ENCODE assay signal across 10 mouse cellular contexts in genomic region chr1:74121821-74122576, GRCm38 (mm10). TPM values are rescaled to one million over a fixed set of nuclear protein-coding genes. Genes with fewer than 3 reads are reported as not detected.
DNase-seq lines count a peak whose midpoint lies in the region; ATAC-seq and TF ChIP-seq lines count a peak whose summit lies in the region.
"Had no signal": no experiment of that assay in that cellular context is flagged by ENCODE, and none has a peak within 500 bp of the region (broad histone marks: within the 10 kb centered on the region; RNA-seq: fewer than 3 reads in every experiment).

No protein-coding gene starts in this region.

- H3K9ac ChIP-seq in forebrain, embryonic 14.5 days (ENCODE audit: low read length), result no peak overlapping the region
- H3K9ac ChIP-seq in hindbrain, embryonic 16.5 days (ENCODE audit: low read depth, low read length), result no peak overlapping the region
- no peak overlapping the region for H3K9ac ChIP-seq in lung, postnatal 0 days (replicated peaks; ENCODE audit: low read depth)
- H3K9ac ChIP-seq: liver, embryonic 15.5 days had no signal

- no peaks in the 10 kb centered on the region for H3K9me3 ChIP-seq in forebrain, embryonic 14.5 days (replicated peaks; ENCODE audit: control insufficient read depth, low read length)
- no peaks in the 10 kb centered on the region for H3K9me3 ChIP-seq in hindbrain, embryonic 16.5 days (ENCODE audit: control insufficient read depth, low read length)
- H3K9me3 ChIP-seq in lung, postnatal 0 days (ENCODE audit: low read length), result no peaks in the 10 kb centered on the region
- H3K9me3 ChIP-seq: liver, embryonic 15.5 days had no signal

- peak; percentile 70 for DNase-seq in ovary, adult 18-20 months (ENCODE audit: low spot score)
- DNase-seq in ovary, postnatal 10 days (ENCODE audit: low spot score), result no peak
- peak; percentile 79 for DNase-seq in forebrain, embryonic 14.5 days (ENCODE audit: low spot score)
- peak; percentile 88 for DNase-seq in lung, postnatal 0 days (ENCODE audit: low spot score)
- peak; percentile 53 for DNase-seq in testis, postnatal 14 days (ENCODE audit: low spot score)
- DNase-seq in spleen, postnatal 14 days (ENCODE audit: low spot score in 2 of 2), result no peak
- no peak for DNase-seq in embryo, embryonic 9.5 days (ENCODE audit: extremely low spot score)

- TF ChIP-seq CTCF in lung, postnatal 0 days (IDR thresholded peaks at IDR 0.05), result no peak

- no peak overlapping the region; the same call in 1 of the 2 replicates for H3K27ac ChIP-seq in forebrain, embryonic 14.5 days (ENCODE audit: low read depth, low read length)
- H3K27ac ChIP-seq in hindbrain, embryonic 16.5 days (ENCODE audit: low read depth, low read length), result no peak overlapping the region
- H3K27ac ChIP-seq in lung, postnatal 0 days (ENCODE audit: low read length), result no peak overlapping the region
- H3K27ac ChIP-seq: liver, embryonic 15.5 days had no signal

- H3K27me3 ChIP-seq in forebrain, embryonic 14.5 days (replicated peaks; ENCODE audit: control insufficient read depth, insufficient read depth, low read length), result no peaks in the 10 kb centered on the region
- H3K27me3 ChIP-seq in hindbrain, embryonic 16.5 days (replicated peaks; ENCODE audit: control insufficient read depth, insufficient read depth, low read length), result peaks cover 10% of the 10 kb centered on the region
- no peaks in the 10 kb centered on the region for H3K27me3 ChIP-seq in lung, postnatal 0 days (replicated peaks; ENCODE audit: insufficient read depth, low read length)

- ATAC-seq in forebrain, embryonic 14.5 days, result peak; percentile 49
- ATAC-seq in hindbrain, embryonic 16.5 days, result 0 out of 2 replicates have a peak, but pooled peaks have one; percentile 17
- ATAC-seq in lung, postnatal 0 days, result peak; percentile 64

- no peaks in the 10 kb centered on the region for H3K36me3 ChIP-seq in forebrain, embryonic 14.5 days (ENCODE audit: control insufficient read depth, insufficient read depth, low read length)
- H3K36me3 ChIP-seq in hindbrain, embryonic 16.5 days (ENCODE audit: control insufficient read depth, insufficient read depth, low read length), result no peaks in the 10 kb centered on the region
- no peaks in the 10 kb centered on the region for H3K36me3 ChIP-seq in lung, postnatal 0 days (ENCODE audit: insufficient read depth, low read length)
- H3K36me3 ChIP-seq: liver, embryonic 15.5 days had no signal

- no peak overlapping the region for H3K4me3 ChIP-seq in forebrain, embryonic 14.5 days (ENCODE audit: low read depth, low read length)
- H3K4me3 ChIP-seq in hindbrain, embryonic 16.5 days (ENCODE audit: low read length), result no peak overlapping the region
- no peak overlapping the region for H3K4me3 ChIP-seq in lung, postnatal 0 days (ENCODE audit: low read depth, low read length)
- H3K4me3 ChIP-seq: liver, embryonic 15.5 days had no signal

- H3K4me2 ChIP-seq in forebrain, embryonic 14.5 days (ENCODE audit: low read length), result no peak overlapping the region
- no peak overlapping the region for H3K4me2 ChIP-seq in hindbrain, embryonic 16.5 days (ENCODE audit: low read length)
- H3K4me2 ChIP-seq in lung, postnatal 0 days (replicated peaks; ENCODE audit: low read depth, low read length), result no peak overlapping the region
- H3K4me2 ChIP-seq: liver, embryonic 15.5 days had no signal

- peaks cover 11% of the 10 kb centered on the region; the same call in 1 of the 2 replicates for H3K4me1 ChIP-seq in forebrain, embryonic 14.5 days (ENCODE audit: control insufficient read depth, insufficient read depth, low read length)
- peaks cover 23% of the 10 kb centered on the region for H3K4me1 ChIP-seq in hindbrain, embryonic 16.5 days (ENCODE audit: control insufficient read depth, insufficient read depth, low read depth, low read length)
- peaks cover 7% of the 10 kb centered on the region; the same call in 1 of the 2 replicates for H3K4me1 ChIP-seq in lung, postnatal 0 days (ENCODE audit: insufficient read depth, low read depth, low read length)

- WGBS in forebrain, embryonic 14.5 days, result 40% methylated on average over 9 of the region's 9 CpGs
- 39% methylated on average over 9 of the region's 9 CpGs for WGBS in hindbrain, embryonic 16.5 days
- 29% methylated on average over 9 of the region's 9 CpGs for WGBS in lung, postnatal 0 days

- no peak for TF ChIP-seq EP300 in lung, postnatal 0 days (IDR thresholded peaks at IDR 0.05)

RNA-seq across cellular contexts. Expression of gene Tns1, which starts 2.2 kb away (rescaled TPM):
- polyA plus RNA-seq in forebrain, embryonic 14.5 days (2014; fragmentation: Nextera tagmentation; extraction: Ambion mirVana), result 7.7 and 9.4 TPM in 2 replicates
- polyA plus RNA-seq in hindbrain, embryonic 16.5 days (2015; fragmentation: Nextera tagmentation; extraction: Ambion mirVana), result 13.5 and 13.7 TPM in 2 replicates
- polyA plus RNA-seq in lung, postnatal 0 days (2015; fragmentation: Nextera tagmentation; extraction: Ambion mirVana), result 184 and 185 TPM in 2 replicates

RNA-seq across cellular contexts. Expression of gene Rufy4, which starts 3.3 kb away (rescaled TPM):
- 0.24 and 0.27 TPM in 2 replicates for polyA plus RNA-seq in forebrain, embryonic 14.5 days (2014; fragmentation: Nextera tagmentation; extraction: Ambion mirVana)
- 0.14 and 0.35 TPM in 2 replicates for polyA plus RNA-seq in hindbrain, embryonic 16.5 days (2015; fragmentation: Nextera tagmentation; extraction: Ambion mirVana)
- polyA plus RNA-seq in lung, postnatal 0 days (2015; fragmentation: Nextera tagmentation; extraction: Ambion mirVana), result 0.42 and 0.43 TPM in 2 replicates
- polyA plus RNA-seq: liver, embryonic 15.5 days had no signal

RNA-seq across cellular contexts. Expression of gene Cxcr2, which starts 31.8 kb away (rescaled TPM):
- polyA plus RNA-seq in forebrain, embryonic 14.5 days (2014; fragmentation: Nextera tagmentation; extraction: Ambion mirVana), result 0.06 and 0.08 TPM in 2 replicates
- 0.05 and 0.10 TPM in 2 replicates for polyA plus RNA-seq in hindbrain, embryonic 16.5 days (2015; fragmentation: Nextera tagmentation; extraction: Ambion mirVana)
- polyA plus RNA-seq in lung, postnatal 0 days (2015; fragmentation: Nextera tagmentation; extraction: Ambion mirVana), result 1.9 and 2.4 TPM in 2 replicates
- polyA plus RNA-seq: testis, adult 2 months had no signal

Comparison
In these comparisons a context has a peak if more than half of its experiments do, and no peak if none do; other contexts are left out.
1. DNase-seq: peak in ovary, adult 18-20 months (single experiment), forebrain, embryonic 14.5 days (single experiment), lung, postnatal 0 days (single experiment) and testis, postnatal 14 days (single experiment); none in ovary, postnatal 10 days (single experiment), spleen, postnatal 14 days (0 of 2) and embryo, embryonic 9.5 days (single experiment).
2. RNA of gene Tns1, which starts 2.2 kb away (polyA plus RNA-seq): 184 to 185 TPM in lung, postnatal 0 days; 13.5 to 13.7 TPM in hindbrain, embryonic 16.5 days and 7.7 to 9.4 TPM in forebrain, embryonic 14.5 days; every median in the first group is over 10 times any median in the second.
3. Peak in every context shown above with its lines, with median percentiles within 50 percentile points of each other: ATAC-seq.